Mouse (Mus musculus): ENCODE results near the gene Fem1b. TPM values are rescaled to one million over a fixed set of nuclear protein-coding genes. Genes with fewer than 3 reads are reported as not detected.

The Fem1b gene
- polyA plus RNA-seq, 1 experiment from 2014 or later: 19.8 TPM

DNA sequence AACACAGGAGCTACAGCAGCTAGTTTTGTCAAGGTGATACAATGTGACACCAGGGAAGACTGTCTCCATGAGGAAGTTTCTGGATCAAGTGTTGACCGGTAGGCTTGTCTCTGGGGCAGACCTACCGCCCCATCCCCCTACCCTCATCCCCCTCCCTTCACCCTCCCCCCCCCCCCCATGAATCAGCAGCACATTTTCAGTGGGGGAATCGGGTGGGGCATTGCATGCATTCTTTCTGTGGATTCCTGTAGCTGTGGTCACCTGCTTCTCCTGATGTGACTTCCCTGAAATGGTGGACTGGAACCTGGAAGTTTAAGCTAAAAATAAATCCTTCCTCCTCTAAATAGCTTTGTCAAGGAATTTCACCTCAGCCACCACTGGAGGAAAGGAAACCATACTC, 7.8 kb upstream of the Fem1b start:
- H3K9me3 ChIP-seq (ENCODE audit: control insufficient read depth, low read length): no peaks in the 10 kb centered on the region
- H3K4me1 ChIP-seq (replicated peaks; ENCODE audit: control insufficient read depth, insufficient read depth, low read length): no peaks in the 10 kb centered on the region
- no peak overlapping the region for H3K4me2 ChIP-seq (ENCODE audit: low read depth, low read length)
- H3K9ac ChIP-seq (ENCODE audit: low read length): no peak overlapping the region
- 75% methylated on average over 3 of the region's 3 CpGs for WGBS
- ATAC-seq (ENCODE audit: low read depth): no peak
- no peak overlapping the region for H3K4me3 ChIP-seq (ENCODE audit: low read length)
- H3K27ac ChIP-seq (ENCODE audit: low read length): no peak overlapping the region
- H3K27me3 ChIP-seq (ENCODE audit: control insufficient read depth, insufficient read depth, low read depth, low read length): no peaks in the 10 kb centered on the region
- no peaks in the 10 kb centered on the region for H3K36me3 ChIP-seq (ENCODE audit: control insufficient read depth, insufficient read depth, low read length)

GRCm38 (mm10) chr9:62817828-62818614, 6.3 kb upstream of the Fem1b start:
- Histone ChIP-seq H3K27ac (ENCODE audit: low read length) (no peak overlapping the region; the same call in 1 of the 2 replicates), H3K36me3 (ENCODE audit: control insufficient read depth, insufficient read depth, low read length) (no peaks in the 10 kb centered on the region)

GRCm38 (mm10) chr9:62817099-62817571, 5.4 kb upstream of the Fem1b start:
- Histone ChIP-seq H3K4me2 (ENCODE audit: low read depth, low read length) (no peak overlapping the region), H3K9ac (ENCODE audit: low read length) (no peak overlapping the region), H3K36me3 (ENCODE audit: control insufficient read depth, insufficient read depth, low read length) (no peaks in the 10 kb centered on the region), H3K27ac (ENCODE audit: low read length) (no peak overlapping the region), H3K4me3 (ENCODE audit: low read length) (no peak overlapping the region), H3K27me3 (ENCODE audit: control insufficient read depth, insufficient read depth, low read depth, low read length) (no peaks in the 10 kb centered on the region), H3K9me3 (ENCODE audit: control insufficient read depth, low read length) (no peaks in the 10 kb centered on the region), H3K4me1 (replicated peaks; ENCODE audit: control insufficient read depth, insufficient read depth, low read length) (peaks cover 4% of the 10 kb centered on the region)
- ATAC-seq (ENCODE audit: low read depth): no peak
- 60% methylated on average over 12 of the region's 12 CpGs for WGBS

More at GRCm38 (mm10) chr9:62817828-62818614, 6.3 kb upstream of the Fem1b start:
- no peak overlapping the region for H3K4me2 ChIP-seq (ENCODE audit: low read depth, low read length)
- no peaks in the 10 kb centered on the region for H3K27me3 ChIP-seq (ENCODE audit: control insufficient read depth, insufficient read depth, low read depth, low read length)
- H3K4me1 ChIP-seq (replicated peaks; ENCODE audit: control insufficient read depth, insufficient read depth, low read length): no peaks in the 10 kb centered on the region
- H3K9me3 ChIP-seq (ENCODE audit: control insufficient read depth, low read length): no peaks in the 10 kb centered on the region
- H3K9ac ChIP-seq (ENCODE audit: low read length): no peak overlapping the region
- no peak for ATAC-seq (ENCODE audit: low read depth)
- H3K4me3 ChIP-seq (ENCODE audit: low read length): no peak overlapping the region
- WGBS: 70% methylated on average over 4 of the region's 4 CpGs

- no peak overlapping the region for H3K4me3 ChIP-seq (ENCODE audit: low read length)
- ATAC-seq (ENCODE audit: low read depth): no peak
- H3K27ac ChIP-seq (ENCODE audit: low read length): no peak overlapping the region
These were observed 4.8 kb upstream of the Fem1b start for GRCm38 (mm10) chr9:62816323-62817098.

DNA sequence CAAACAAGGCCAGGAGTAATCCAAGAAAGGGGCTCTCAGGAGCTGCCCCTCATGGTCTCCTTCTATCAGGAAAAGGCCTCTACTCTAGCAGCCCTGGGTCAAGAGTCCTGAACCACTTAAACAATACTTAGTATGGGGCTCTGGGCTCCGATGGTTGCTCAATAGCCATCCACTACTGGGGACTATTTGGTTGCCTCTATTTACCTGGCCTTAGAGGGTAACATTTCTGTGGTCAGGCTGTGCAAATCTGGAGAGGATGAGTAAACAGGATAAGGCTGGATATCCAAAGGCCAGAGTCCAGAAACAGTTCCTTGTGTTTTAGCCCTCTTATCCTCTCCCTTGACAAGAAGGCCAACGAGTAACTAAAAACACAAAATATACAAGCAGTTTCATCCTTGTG, 3.0 kb upstream of the Fem1b start:
- Histone ChIP-seq H3K27ac (ENCODE audit: low read length) (no peak overlapping the region), H3K27me3 (ENCODE audit: control insufficient read depth, insufficient read depth, low read depth, low read length) (no peaks in the 10 kb centered on the region), H3K9me3 (ENCODE audit: control insufficient read depth, low read length) (no peaks in the 10 kb centered on the region), H3K4me2 (ENCODE audit: low read depth, low read length) (no peak overlapping the region), H3K4me1 (replicated peaks; ENCODE audit: control insufficient read depth, insufficient read depth, low read length) (peaks cover 10% of the 10 kb centered on the region), H3K9ac (ENCODE audit: low read length) (no peak overlapping the region), H3K4me3 (ENCODE audit: low read length) (no peak overlapping the region), H3K36me3 (ENCODE audit: control insufficient read depth, insufficient read depth, low read length) (no peaks in the 10 kb centered on the region)
- ATAC-seq (ENCODE audit: low read depth): no peak
- WGBS: 55% methylated on average over 2 of the region's 2 CpGs

More at GRCm38 (mm10) chr9:62816323-62817098, 4.8 kb upstream of the Fem1b start:
- H3K9ac ChIP-seq (ENCODE audit: low read length): no peak overlapping the region
- no peak overlapping the region for H3K4me2 ChIP-seq (ENCODE audit: low read depth, low read length)
- no peaks in the 10 kb centered on the region for H3K36me3 ChIP-seq (ENCODE audit: control insufficient read depth, insufficient read depth, low read length)
- peaks cover 4% of the 10 kb centered on the region for H3K4me1 ChIP-seq (replicated peaks; ENCODE audit: control insufficient read depth, insufficient read depth, low read length)
- WGBS: 73% methylated on average over 9 of the region's 9 CpGs
- no peaks in the 10 kb centered on the region for H3K9me3 ChIP-seq (ENCODE audit: control insufficient read depth, low read length)
- H3K27me3 ChIP-seq (ENCODE audit: control insufficient read depth, insufficient read depth, low read depth, low read length): no peaks in the 10 kb centered on the region

DNA sequence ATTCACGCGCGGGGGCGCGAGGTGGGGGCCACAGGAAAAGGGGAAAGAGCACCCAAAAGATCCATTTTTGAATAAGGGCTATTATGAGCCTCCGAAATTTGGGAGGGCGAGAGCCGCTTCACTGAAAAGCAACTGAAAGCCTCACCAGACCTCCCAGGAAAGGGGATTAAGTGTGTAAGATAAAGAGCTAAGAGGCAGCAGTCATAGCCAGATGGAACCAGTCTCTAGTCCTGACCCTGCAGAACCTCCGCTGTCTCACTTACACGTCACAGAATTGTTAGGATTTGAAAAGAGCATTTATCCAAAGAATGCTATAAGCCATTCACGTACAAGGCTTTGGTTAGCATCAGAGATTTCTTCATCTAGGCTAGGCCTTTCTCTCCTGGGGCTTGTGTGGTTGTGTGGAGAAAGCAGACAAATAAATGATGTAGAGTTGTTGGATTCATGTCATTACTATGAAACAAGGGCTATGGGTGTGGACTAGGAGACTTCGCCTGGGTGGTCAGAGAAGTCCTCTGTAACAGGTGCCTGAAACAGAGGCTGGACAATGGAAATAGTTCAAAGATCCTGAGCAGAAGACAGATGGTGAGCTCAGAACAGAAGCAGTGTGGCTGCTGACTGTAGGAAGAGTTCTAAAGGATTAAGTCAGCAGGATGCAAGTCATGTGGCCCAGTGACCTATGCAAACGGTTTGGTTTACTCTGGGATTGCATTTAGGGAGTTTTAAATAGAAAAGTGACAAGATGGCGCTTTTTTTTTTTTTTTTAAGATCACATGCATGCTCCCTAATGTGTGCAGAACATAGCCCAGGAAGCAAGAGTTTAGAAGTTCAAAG, 699 bp upstream of the Fem1b start:
- peak overlapping the region; percentile 96 for H3K9ac ChIP-seq (ENCODE audit: low read length)
- 13% methylated on average over 14 of the region's 14 CpGs for WGBS
- H3K4me1 ChIP-seq (replicated peaks; ENCODE audit: control insufficient read depth, insufficient read depth, low read length): peaks cover 21% of the 10 kb centered on the region
- peak; percentile 37; the same call in 1 of the 2 replicates for ATAC-seq (ENCODE audit: low read depth)
- H3K27me3 ChIP-seq (ENCODE audit: control insufficient read depth, insufficient read depth, low read depth, low read length): no peaks in the 10 kb centered on the region
- H3K27ac ChIP-seq (ENCODE audit: low read length): peak overlapping the region; percentile 97
- H3K4me3 ChIP-seq (ENCODE audit: low read length): peak overlapping the region; percentile 95
- no peaks in the 10 kb centered on the region for H3K36me3 ChIP-seq (ENCODE audit: control insufficient read depth, insufficient read depth, low read length)
- peak overlapping the region; percentile 89 for H3K4me2 ChIP-seq (ENCODE audit: low read depth, low read length)
- H3K9me3 ChIP-seq (ENCODE audit: control insufficient read depth, low read length): no peaks in the 10 kb centered on the region

- under 1% methylated on average over 58 of the region's 58 CpGs for WGBS
- peak overlapping the region; percentile 96 for H3K9ac ChIP-seq (ENCODE audit: low read length)
- no peaks in the 10 kb centered on the region for H3K36me3 ChIP-seq (ENCODE audit: control insufficient read depth, insufficient read depth, low read length)
- peak overlapping the region; percentile 95 for H3K4me3 ChIP-seq (ENCODE audit: low read length)
- H3K27me3 ChIP-seq (ENCODE audit: control insufficient read depth, insufficient read depth, low read depth, low read length): no peaks in the 10 kb centered on the region
- peak overlapping the region; percentile 97 for H3K27ac ChIP-seq (ENCODE audit: low read length)
- H3K4me1 ChIP-seq (replicated peaks; ENCODE audit: control insufficient read depth, insufficient read depth, low read length): peaks cover 21% of the 10 kb centered on the region
- no peaks in the 10 kb centered on the region for H3K9me3 ChIP-seq (ENCODE audit: control insufficient read depth, low read length)
- peak overlapping the region; percentile 95 for H3K4me2 ChIP-seq (ENCODE audit: low read depth, low read length)
- peak; percentile 71 for ATAC-seq (ENCODE audit: low read depth)
These were observed 905 bp downstream of the Fem1b start for GRCm38 (mm10) chr9:62810543-62811515.

GRCm38 (mm10) chr9:62810095-62810494, 1.6 kb downstream of the Fem1b start:
- ATAC-seq (ENCODE audit: low read depth): no peak
- Histone ChIP-seq H3K4me1 (replicated peaks; ENCODE audit: control insufficient read depth, insufficient read depth, low read length) (peaks cover 21% of the 10 kb centered on the region), H3K27ac (ENCODE audit: low read length) (no peak overlapping the region), H3K9ac (ENCODE audit: low read length) (peak overlapping the region; percentile 96), H3K4me2 (ENCODE audit: low read depth, low read length) (peak overlapping the region; percentile 95), H3K36me3 (ENCODE audit: control insufficient read depth, insufficient read depth, low read length) (no peaks in the 10 kb centered on the region), H3K27me3 (ENCODE audit: control insufficient read depth, insufficient read depth, low read depth, low read length) (no peaks in the 10 kb centered on the region), H3K9me3 (ENCODE audit: control insufficient read depth, low read length) (no peaks in the 10 kb centered on the region), H3K4me3 (ENCODE audit: low read length) (peak overlapping the region; percentile 95)
- 10% methylated on average over 8 of the region's 8 CpGs for WGBS
